Mouse (Mus musculus) erythroblast, embryonic 14.5 days (primary cell): ENCODE data around the gene Pop5.

Experiments
- GATA1 ChIP-seq: IDR thresholded peaks from 2 replicates; pipeline ENCODE4 v1.6.1; 2012; ENCODE audit warnings: low read length, inconsistent platforms, mixed read lengths
- TAL1 ChIP-seq: IDR thresholded peaks from 3 replicates; pipeline ENCODE4 v1.6.1; 2012; ENCODE audit warnings: low read length, inconsistent platforms, mixed read lengths

- no peak for TF ChIP-seq TAL1
- no peak for TF ChIP-seq GATA1
Measured at GRCm38 (mm10) chr5:115278053-115278452, 42.4 kb downstream of the Pop5 start.
